In genomic region chr5:146948041-146948507, GRCm38 (mm10) we compare ENCODE assay signal across 8 mouse cellular contexts. TPM values are rescaled to one million over a fixed set of nuclear protein-coding genes. Genes with fewer than 3 reads are reported as not detected.
DNase-seq lines count a peak whose midpoint lies in the region; ATAC-seq lines count a peak whose summit lies in the region.

No protein-coding gene starts in this region.

- H3K9me3 ChIP-seq in forebrain, embryonic 13.5 days (replicated peaks), result peaks cover 5% of the 10 kb centered on the region
- H3K9me3 ChIP-seq in liver, embryonic 15.5 days (replicated peaks), result no peaks in the 10 kb centered on the region

- H3K27ac ChIP-seq in forebrain, embryonic 13.5 days, result peak overlapping the region; percentile 77
- peak overlapping the region; percentile 85; the same call in 1 of the 2 replicates for H3K27ac ChIP-seq in liver, embryonic 15.5 days (replicated peaks)

- ATAC-seq in frontal cortex, adult (ENCODE audit: low TSS enrichment), result 0 out of 2 replicates have a peak, but pooled peaks have one; percentile 8
- peak; percentile 11; the same call in 1 of the 2 replicates for ATAC-seq in forebrain, embryonic 13.5 days
- no peak for ATAC-seq in liver, embryonic 15.5 days (ENCODE audit: insufficient read depth)

- H3K27me3 ChIP-seq in forebrain, embryonic 13.5 days, result peaks cover 4% of the 10 kb centered on the region; the same call in 1 of the 2 replicates
- no peaks in the 10 kb centered on the region for H3K27me3 ChIP-seq in liver, embryonic 15.5 days

- WGBS in forebrain, embryonic 13.5 days, result 26% methylated on average over 10 of the region's 10 CpGs
- 11% methylated on average over 10 of the region's 10 CpGs for WGBS in liver, embryonic 15.5 days (ENCODE audit: insufficient replicate concordance)

- peak overlapping the region; percentile 82 for H3K4me3 ChIP-seq in forebrain, embryonic 13.5 days
- peak overlapping the region; percentile 82 for H3K4me3 ChIP-seq in liver, embryonic 15.5 days (replicated peaks)

- H3K4me1 ChIP-seq in forebrain, embryonic 13.5 days, result peaks cover 19% of the 10 kb centered on the region
- peaks cover 32% of the 10 kb centered on the region for H3K4me1 ChIP-seq in liver, embryonic 15.5 days (replicated peaks)

- H3K4me2 ChIP-seq in forebrain, embryonic 13.5 days, result peak overlapping the region; percentile 96
- peak overlapping the region; percentile 96 for H3K4me2 ChIP-seq in liver, embryonic 15.5 days

- peak overlapping the region; percentile 84 for H3K9ac ChIP-seq in forebrain, embryonic 13.5 days
- peak overlapping the region; percentile 77 for H3K9ac ChIP-seq in liver, embryonic 15.5 days

- DNase-seq in frontal cortex, postnatal 25 days (ENCODE audit: low spot score in 2 of 2), result no peak
- DNase-seq in CD4-positive helper T cell, adult 2 months (ENCODE audit: low read depth, low spot score), result peak; percentile 68
- no peak for DNase-seq in right cerebral cortex, postnatal 10 days (ENCODE audit: low spot score in 2 of 2)
- DNase-seq in adrenal gland, postnatal 10 days, result no peak
- DNase-seq in thymus, postnatal 4 days, result no peak

- peaks cover 28% of the 10 kb centered on the region for H3K36me3 ChIP-seq in forebrain, embryonic 13.5 days (ENCODE audit: poor library complexity, severe bottlenecking)
- peaks cover 28% of the 10 kb centered on the region for H3K36me3 ChIP-seq in liver, embryonic 15.5 days (replicated peaks)

RNA-seq across cellular contexts. Expression of gene Gtf3a, which starts 0.4 kb away (rescaled TPM):
- polyA plus RNA-seq in forebrain, embryonic 13.5 days (2015; fragmentation: Nextera tagmentation; extraction: Ambion mirVana), result 107 and 120 TPM in 2 replicates
- 44.6 and 47.4 TPM in 2 replicates for polyA plus RNA-seq in liver, embryonic 15.5 days (2015; fragmentation: Nextera tagmentation; extraction: Ambion mirVana)
- total RNA-seq in adrenal gland, postnatal 10 days (2021), result 10 to 100 TPM; 34.8 to 39.8 TPM

RNA-seq across cellular contexts. Expression of gene Mtif3, which starts 15.5 kb away (rescaled TPM):
- polyA plus RNA-seq in forebrain, embryonic 13.5 days (2015; fragmentation: Nextera tagmentation; extraction: Ambion mirVana), result 23.4 and 23.9 TPM in 2 replicates
- polyA plus RNA-seq in liver, embryonic 15.5 days (2015; fragmentation: Nextera tagmentation; extraction: Ambion mirVana), result 9.4 and 11.6 TPM in 2 replicates
- 10 to 100 TPM; 28.9 to 36.7 TPM for total RNA-seq in adrenal gland, postnatal 10 days (2021)
